Mouse (Mus musculus): ENCODE measurements around the gene Babam2.

Gene Babam2

DNA sequence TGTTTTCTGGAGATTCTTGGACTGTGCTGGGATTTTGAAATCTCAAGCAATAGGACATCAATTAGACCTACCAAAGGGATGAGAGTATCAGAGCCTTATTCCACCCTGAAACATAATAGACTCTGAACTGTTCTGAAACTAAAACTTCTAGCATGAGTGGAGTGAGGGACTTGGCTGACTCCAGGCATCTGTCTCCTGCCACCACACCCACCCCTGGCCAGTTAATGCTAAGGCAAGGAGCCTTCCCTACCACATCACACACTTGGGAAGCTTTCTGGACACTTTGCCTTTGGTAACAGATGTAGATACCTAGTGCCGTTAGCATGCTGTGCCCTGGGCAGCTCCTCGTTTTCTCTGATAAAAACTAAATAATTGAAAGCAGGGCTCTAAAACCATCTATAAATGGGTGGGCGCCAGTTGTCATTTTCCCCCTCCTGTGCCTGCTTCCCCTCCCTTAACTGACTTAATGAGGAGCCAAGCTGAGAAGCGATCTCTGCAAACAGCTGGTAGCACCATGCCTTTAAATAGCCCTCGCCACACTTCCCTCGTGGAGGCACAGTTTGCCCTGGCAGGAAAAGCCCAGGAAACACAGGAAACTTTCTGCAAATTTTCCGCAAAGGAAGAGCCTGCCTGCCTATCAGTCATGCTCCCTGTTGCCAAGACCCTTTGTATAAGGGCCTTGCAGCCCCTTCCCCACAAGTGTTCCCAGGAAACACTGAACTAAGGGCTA lies 383.2 kb downstream of the Babam2 start:
- DNase-seq (ENCODE audit: low spot score in 2 of 2): peak in 1 of 2 experiments; percentile 13

DNA sequence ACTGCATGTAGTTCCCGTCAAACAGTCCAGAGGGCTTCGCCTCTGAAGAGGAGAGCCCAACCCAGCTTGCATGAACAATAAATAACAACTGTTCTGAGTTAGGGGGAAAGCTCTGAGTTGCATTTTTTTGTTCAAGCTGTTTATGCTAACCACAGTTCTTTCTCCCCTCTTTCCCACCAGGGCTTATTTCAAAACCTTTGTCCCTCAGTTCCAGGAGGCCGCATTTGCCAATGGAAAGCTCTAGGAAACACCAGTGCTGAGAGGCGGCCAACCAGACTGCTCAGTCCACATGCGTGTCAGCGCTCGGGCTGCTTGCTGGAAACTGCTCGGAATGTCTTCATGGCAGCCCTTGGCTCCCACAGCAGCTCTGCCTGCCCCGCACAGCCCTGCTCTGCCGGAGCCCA lies 386.9 kb downstream of the Babam2 start:
- DNase-seq (ENCODE audit: low spot score in 2 of 2): no peak

DNA sequence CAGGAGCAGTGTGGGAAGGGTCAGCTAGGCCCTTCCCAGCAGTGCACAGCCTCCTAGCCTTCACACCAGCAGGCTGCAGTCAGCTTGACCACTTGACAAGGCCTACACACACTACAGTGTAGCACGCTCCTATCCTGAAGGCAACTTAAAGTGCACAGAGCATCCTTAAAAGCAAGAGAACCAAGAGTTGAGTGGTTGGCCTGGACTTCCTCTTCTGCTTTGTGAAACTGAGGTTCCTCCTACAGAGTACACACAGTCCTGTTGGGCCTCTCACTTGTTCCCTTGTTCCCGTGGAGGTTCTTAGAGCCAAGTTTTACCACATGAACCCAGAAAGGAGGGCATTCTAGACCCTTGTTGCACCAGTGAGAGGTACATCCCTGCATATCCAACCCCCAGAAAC lies 388.1 kb downstream of the Babam2 start:
- no peak for DNase-seq (ENCODE audit: low spot score in 2 of 2)

DNA sequence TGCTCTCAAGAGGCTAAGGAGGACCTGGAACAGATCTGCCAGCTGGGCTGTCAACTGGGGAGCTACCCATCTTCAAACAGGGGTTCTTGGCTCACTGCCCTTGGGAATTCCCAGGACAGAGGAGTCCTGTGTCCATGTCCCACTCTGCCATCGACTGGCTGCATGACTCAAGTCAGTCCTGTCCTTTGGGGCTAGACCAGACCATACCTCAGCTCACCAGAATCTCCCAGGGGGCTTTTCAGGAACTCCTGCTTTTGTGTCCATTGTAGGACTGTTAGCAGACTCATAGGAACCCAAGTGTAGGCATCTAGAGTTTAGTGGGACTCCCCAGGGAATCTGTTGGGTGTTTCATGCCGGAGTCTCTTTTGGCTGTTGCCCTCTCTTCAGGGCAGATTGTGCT lies 388.5 kb downstream of the Babam2 start:
- no peak for DNase-seq (ENCODE audit: low spot score in 2 of 2)

DNA sequence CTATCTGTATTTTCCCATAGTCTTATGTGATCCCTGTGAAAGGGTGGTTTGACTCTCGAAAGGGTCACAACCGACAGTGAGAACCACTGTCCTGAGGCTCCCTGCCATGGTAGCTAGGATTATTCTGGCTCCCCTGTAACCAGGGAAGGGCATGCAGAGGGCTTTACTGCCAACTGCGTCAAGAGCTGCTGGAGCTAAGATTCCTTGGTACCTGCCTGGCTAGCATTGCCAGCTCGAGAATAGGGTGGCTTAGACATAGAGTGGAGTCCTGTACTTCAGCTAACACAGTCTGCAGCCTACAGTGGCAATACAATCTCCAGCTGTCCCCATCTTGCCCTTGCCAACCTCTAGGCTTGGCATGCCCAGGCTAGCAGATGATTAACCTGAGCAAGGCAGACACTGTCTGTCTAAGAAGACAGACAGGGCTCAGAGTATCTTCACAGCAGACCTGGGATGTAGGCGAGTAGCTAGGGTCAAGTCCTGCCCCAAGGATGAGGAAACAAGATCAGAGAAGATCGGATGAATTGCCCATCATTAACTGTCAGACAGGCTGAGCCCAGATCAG lies 389.1 kb downstream of the Babam2 start:
- DNase-seq (ENCODE audit: low spot score in 2 of 2): no peak

DNA sequence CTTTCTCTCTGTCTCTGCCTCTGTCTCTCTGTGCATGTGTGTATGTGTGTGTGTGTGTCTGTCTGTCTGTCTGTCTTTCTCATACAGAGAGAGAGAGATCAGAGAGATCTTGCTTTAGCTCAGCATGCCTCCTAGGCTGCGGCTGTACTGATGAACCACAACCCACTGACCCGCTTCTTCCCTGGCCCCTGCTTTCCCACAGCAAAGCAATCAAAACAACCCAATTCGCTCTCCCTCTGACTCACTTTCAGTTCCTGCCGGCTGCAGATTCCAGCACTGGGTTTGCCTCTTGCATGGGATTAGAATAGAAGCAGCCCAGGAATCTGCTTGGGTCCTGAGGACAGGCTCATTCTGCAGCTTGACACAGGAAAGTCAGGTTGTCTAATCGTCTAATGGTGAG lies 392.0 kb downstream of the Babam2 start:
- no peak for DNase-seq (ENCODE audit: low spot score in 2 of 2)

DNA sequence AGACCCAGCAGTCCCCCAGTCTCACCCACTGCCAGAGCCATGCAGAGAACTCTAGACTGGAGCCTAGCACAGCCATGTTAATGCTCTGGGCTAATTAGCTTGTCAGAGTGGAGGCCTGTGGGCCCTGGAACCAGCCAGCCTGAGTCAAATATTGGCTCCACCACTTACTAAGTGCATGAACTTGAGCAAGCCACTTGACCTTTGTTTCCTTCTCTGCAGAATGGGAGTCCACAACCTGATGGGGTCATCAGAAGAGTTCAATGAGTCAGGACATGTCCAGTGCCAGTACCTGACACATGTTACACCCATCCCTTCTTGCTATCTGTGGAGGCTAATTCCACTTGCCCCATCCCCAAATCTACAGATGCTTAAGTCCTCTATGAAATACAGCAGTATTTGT lies 394.8 kb downstream of the Babam2 start:
- no peak for DNase-seq (ENCODE audit: low spot score in 2 of 2)

DNA sequence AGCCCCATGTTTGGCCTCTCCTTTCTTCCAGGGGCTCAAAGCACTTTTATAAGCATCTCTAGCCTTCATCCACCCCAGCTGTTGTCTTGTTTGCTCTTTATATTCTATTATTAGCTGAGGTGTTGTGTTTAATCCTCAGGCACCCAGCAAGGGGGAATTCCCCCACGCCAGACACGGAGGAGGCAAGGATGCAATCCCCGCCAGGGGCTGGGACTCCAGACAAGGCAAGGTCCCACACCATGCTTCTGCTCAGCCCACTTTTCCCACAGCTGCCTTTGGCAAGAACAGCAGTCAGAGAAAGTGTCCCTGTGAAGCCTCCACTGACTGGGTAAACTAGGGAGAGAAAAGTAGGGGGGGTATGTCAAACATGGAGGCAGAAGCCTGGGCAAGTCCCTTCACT lies 401.2 kb downstream of the Babam2 start:
- no peak for DNase-seq (ENCODE audit: low spot score in 2 of 2)

DNA sequence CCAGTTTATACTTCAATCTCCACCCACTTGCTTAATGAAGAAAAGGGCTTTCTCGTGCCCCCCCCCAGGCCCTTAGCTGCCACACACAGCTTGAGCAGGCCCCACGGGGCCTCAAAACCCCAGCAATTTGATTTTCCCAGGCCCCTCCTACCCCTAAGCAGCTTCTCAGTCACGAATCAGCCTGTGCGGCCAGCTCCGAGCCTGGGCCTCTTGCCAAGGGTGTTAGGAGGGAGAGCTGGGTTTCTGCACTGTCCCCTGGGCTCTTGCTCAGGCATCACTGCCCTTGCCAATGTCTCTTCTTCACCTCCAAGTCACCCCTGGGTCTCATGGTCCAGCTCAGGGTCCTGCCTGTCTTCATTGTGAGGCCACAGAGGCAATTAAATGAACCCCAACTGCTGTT lies 405.0 kb downstream of the Babam2 start:
- no peak for DNase-seq (ENCODE audit: low spot score in 2 of 2)

DNA sequence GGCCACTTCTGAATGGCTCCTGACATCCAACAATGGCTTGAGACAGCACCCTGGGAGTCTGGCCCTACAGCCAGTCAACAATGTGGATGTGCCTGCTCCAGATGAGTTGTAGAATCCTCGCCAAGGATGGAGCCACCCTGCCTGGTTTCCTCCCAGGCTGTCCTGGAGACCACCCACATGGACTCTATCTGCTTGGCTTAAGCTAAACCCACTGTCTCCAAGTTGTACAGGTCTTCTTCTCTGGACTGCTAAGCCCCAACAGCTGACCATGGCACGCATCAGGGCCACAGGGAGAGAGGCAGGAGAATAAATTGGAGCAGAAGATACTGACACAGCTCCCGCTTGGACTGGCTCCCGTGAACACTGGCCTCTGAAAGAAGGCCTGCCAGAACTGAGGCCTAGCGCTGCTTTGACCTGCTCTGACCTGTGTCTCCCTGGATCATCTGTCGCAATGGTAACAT lies 405.5 kb downstream of the Babam2 start:
- DNase-seq (ENCODE audit: low spot score in 2 of 2): no peak

DNA sequence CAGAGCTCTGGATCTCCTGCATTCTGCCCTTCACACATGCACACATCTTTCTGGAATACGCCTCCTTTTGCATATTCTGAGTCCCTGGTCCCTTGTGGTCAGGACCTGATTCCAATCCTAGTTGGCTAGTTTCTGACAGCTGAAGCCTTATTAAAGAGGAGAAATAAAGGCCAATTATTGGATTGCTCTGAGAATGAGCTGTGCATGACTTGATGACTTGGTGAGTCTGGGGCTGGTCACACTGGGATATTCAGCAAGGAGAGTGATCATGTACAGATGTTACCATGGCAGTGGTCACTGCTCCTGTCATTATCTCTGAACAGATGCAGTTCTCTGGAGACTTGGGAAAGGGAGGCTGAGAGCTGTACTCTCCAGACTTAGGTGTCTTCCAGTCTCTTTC lies 406.1 kb downstream of the Babam2 start:
- DNase-seq (ENCODE audit: low spot score in 2 of 2): no peak

DNA sequence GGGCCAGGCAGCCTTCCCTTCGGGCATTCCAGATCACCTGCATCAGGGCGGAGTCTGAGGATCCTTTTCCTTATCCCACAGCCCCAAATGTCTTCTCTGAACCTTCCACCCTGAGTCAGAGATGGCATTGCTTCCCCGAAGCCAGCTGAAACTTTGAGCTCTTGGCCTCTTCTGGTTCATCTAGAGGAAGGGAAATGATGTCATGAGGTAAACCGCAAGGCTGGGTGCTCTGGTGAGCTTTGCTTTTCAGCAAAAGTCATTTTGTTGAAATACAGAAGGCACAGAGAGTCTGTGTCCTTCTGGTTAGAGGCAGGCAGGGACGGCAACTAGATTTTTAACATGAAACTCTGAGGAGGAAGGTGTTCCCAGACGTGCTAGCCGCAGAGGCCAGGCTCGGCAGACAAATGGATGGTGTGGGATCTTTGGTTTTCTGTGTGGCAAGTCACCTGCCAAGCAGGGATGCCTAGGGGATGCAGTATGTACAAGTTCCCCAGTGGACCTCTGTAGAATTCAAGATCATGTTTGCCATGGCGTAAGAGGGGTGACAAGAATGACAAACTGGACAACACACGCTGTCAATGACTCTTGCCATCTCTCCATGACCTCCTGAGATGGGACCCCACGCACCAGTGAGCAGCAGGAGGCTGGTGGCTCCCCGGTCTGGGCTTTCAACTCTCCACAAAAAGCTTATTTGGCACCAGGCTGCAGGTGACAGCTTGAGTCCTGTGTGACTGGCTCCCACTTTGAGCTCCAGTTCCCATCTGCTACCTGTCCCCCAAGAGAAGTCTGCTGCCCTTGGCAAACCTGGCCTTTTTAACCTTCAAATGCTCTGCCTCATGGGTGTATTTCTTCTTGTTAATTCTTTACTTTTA lies 406.9 kb downstream of the Babam2 start:
- DNase-seq (ENCODE audit: low spot score in 2 of 2): no peak

DNA sequence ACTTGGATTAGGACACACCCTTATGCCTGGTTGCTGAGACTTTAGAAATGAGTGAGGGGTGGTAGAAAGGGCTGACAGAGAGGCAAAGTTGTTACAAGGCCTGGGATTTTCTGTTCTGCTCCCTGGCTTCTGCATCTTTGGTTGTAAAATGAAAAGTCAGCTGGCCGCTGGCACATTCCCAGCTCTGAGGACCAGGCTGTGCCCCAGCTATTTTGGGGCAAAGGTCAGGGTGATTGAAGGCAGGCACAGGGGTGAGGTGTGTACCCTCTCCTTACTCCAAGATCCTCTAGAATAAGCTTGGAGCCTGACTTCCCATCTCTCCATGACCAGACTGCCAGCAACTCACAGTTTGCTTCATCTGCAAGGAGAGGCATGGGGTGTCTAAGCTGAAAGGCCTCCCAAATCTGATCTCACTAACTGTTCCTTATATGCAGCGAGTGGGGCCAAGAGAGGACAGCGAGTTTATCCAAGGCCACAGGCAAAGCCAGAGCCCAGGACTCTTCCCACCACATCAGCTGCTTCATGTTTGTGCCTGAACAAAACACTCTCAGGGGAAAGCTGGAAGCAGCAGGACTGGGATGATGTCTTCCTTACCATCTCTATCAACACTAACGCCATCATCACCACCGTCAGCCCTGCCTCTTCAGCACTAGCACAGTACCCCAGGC lies 409.1 kb downstream of the Babam2 start:
- DNase-seq (ENCODE audit: low spot score in 2 of 2): no peak

DNA sequence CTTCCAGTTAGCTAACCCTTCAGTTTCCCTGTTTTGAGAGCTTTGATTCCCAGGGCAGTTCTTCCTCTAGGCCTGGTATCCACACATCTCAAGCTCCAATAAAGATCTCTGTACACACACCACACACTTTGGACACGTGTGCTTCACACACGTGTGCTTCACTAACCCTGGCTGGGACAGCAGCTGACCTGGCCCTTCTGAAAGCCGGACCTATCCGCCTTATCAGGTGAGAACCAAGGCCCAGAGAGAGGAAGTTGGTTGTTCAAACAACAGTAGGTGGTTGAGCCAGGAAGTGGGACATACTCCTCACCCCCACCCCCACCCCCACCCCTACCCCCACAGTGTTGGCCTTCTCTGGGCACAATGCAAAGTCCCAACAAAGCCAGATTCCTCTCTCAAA lies 413.2 kb downstream of the Babam2 start:
- no peak for DNase-seq (ENCODE audit: low spot score in 2 of 2)

DNA sequence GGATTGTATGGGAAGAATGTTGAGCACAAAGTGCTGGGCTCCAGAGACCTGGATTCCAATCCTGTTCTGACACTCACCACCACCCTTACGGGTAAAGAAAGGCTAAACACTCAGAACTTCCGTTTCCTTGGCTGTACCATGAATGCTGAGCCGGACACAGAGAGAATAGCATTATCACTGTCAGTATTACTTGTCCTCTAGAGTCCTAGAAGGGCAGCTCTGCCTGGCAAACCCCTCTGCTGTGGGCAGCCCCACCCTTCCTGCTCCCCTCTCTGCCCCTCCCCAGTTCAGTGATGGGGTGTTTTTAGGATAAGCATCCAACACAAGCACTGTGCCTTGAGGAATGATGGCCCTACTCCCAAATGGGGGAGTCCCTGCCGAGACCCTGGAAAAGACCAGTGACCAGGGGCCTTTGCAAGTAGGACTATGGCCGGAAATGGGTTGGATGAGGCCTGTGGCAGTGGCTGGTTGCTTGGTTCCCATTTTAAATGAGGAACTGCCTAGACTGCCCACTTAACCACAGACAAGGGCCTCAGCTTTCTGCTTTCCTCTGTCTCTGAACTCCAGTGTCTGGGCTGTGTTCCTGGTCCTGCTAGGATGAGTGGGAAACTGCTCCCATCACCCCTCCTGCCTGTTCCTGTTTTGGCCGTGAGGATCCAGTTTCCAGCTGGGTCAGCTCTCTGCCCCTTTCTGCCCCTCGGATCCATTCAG lies 414.9 kb downstream of the Babam2 start:
- no peak for DNase-seq (ENCODE audit: low spot score in 2 of 2)

DNA sequence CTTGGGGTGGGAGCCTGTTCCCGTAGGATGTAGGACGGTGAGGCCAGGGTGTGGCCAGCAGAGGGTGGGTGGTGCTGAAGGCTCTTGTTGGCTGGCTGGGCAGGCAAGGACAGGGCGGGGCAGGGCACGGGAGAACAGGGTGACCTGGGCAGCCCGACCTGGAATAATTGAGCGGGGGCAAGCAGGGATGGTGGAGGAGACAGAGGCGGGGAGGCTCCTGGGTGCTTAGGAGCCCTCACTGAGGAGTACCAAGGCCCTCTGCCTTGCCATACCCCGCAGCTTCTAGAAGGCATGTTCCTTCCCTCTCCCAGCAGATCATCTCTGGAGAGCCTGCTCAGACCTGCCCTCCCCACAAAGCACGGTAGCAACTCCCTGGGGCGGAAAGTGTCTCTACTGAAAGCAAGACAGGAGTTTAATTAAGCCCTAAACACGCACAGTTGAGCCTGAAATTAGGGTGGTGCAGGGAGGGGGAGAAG lies 423.5 kb downstream of the Babam2 start:
- DNase-seq (ENCODE audit: low spot score in 2 of 2): no peak

DNA sequence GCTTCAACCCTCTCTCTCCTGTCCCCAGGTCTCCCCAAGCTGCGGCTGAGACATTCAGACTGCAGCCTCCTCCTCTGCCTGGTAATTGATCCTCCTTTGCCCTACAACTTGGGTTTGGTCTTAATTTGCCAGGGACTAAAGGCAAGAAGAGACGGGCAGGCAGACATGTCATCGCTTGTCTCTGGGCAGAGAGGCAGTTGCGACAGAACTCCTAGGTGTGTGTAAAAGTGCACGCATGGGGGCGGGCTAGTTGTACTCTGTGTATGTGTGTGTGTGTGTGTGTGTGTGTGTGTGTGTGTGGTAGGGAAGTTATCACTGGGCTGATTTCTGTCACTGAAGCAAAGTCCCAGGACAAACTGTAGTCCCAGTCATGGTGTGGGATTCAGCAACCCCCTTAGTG lies 424.5 kb downstream of the Babam2 start:
- DNase-seq (ENCODE audit: low spot score in 2 of 2): no peak

DNA sequence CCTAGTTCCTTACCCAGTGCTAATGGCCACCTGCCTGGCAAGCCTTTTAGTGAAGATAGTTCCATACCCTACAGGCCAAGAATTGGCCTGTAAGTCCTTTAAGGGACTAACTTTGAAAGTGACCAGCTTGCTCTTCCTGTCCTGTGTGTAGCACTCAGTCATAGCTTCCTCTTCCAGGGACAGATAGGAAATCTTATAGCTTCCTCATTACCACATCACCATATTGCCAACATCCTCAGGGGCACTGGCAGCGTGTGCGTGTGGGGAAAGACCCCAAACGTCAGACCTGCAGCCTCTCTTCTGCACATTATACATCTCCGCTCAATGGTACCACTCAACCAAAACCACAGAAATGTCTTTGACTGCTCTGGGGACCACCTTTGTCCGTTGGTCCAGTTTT lies 424.9 kb downstream of the Babam2 start:
- DNase-seq (ENCODE audit: low spot score in 2 of 2): no peak

DNA sequence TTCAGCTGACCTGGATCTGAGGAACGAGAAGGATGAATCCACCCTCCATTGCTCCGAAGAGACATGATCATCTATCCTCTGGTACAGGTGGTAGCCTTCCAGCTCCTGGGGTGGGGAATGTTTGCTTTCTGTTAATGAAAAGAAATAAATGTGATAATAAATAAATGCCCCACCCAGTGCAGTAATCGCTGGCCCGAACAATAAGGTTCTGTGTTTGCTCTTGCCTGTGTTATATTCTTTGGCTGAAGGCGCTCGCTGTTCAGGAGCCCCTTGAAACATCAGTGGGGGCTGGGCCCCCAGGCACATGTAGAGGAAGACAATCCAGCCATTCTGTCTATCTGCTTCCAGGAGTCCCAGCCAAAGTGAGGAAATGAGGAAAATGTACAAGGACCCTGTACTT lies 427.5 kb downstream of the Babam2 start:
- no peak for DNase-seq (ENCODE audit: low spot score in 2 of 2)

DNA sequence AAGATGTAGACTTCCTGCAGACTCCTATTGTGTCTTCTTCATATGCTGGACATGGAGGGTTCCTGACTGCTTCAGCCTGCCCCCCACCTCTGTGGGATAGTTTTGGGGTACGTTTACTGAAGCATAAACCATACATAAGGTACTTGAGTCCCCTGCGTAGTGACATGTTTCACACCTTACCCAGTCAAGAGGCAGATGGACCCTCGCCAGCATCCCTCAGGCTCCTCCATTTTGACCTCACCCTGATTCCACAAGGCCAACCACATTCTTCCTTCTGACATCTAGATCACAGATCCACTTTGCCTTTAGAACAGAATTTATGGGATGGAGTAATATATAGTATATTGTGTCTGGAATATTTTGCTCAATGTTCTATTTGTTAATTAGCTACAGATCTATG lies 429.7 kb downstream of the Babam2 start:
- no peak for DNase-seq (ENCODE audit: low spot score in 2 of 2)

DNA sequence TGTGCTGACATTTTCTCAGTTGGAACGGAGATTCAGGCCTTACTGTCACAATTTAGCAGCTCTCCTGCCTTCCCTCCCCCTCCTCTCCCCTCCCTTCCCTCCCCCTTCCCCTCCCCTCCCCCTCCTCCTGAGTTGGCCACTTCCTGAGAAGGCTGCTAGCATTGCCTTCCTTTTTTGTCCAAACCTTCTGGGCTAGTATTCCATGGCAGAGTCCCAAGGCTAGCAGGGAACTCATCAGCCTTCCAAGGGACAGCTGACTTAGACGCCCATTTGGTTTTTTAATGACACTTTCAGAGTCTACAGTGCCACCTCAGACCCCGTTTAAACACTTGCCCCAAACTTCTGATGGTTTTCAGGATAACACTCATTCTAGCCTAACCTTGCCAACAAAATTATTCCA lies 430.4 kb downstream of the Babam2 start:
- no peak for DNase-seq (ENCODE audit: low spot score in 2 of 2)

Data from frontal cortex, postnatal 25 days (tissue).